Mouse (Mus musculus) stomach, embryonic 14.5 days (tissue): ENCODE data around the gene Tomm6. TPM values are rescaled to one million over a fixed set of nuclear protein-coding genes. Genes with fewer than 3 reads are reported as not detected.

Experiments
- ATAC-seq: fragments of 200-750 bp; cut with Nextera tagmentation; 2 replicates; pipeline ENCODE4 v1.8.0; 2017; ENCODE audit warnings: low read depth, moderate TSS enrichment; ENCODE audit not compliant: insufficient number of reproducible peaks, insufficient read depth, low FRiP score
- H3K27ac ChIP-seq: fragments of 300-500 bp; sonication (generic); 2 replicates; pipeline ENCODE4 v1.5.1; 2014; ENCODE audit warnings: mild to moderate bottlenecking, low read length, moderate library complexity, mixed read lengths
- H3K27me3 ChIP-seq: fragments of 300-500 bp; sonication (generic); 2 replicates; pipeline ENCODE4 v1.6.1; 2014; ENCODE audit warnings: low read length, control low read depth, mixed read lengths; ENCODE audit not compliant: control insufficient read depth, insufficient read depth
- H3K36me3 ChIP-seq: fragments of 300-500 bp; sonication (generic); 2 replicates; pipeline ENCODE4 v1.6.1; 2014; ENCODE audit warnings: mild to moderate bottlenecking, control low read depth, low read length, moderate library complexity, mixed read lengths; ENCODE audit not compliant: control insufficient read depth, insufficient read depth
- H3K4me1 ChIP-seq: fragments of 300-500 bp; sonication (generic); 2 replicates; pipeline ENCODE4 v1.6.1; 2014; ENCODE audit warnings: low read length, control low read depth, mixed read lengths; ENCODE audit not compliant: control insufficient read depth, insufficient read depth
- H3K4me2 ChIP-seq: fragments of 300-500 bp; sonication (generic); replicated peaks from 2 replicates; pipeline ENCODE4 v1.6.1; 2014; ENCODE audit warnings: low read depth, low read length, control low read depth
- H3K4me3 ChIP-seq: fragments of 300-500 bp; sonication (generic); 2 replicates; pipeline ENCODE4 v1.5.1; 2014; ENCODE audit warnings: low read depth, low read length, control low read depth
- H3K9ac ChIP-seq: fragments of 300-500 bp; sonication (generic); replicated peaks from 2 replicates; pipeline ENCODE4 v1.6.1; 2014; ENCODE audit warnings: low read depth, mild to moderate bottlenecking, control low read depth, low read length, moderate library complexity, mixed read lengths
- H3K9me3 ChIP-seq: fragments of 300-500 bp; sonication (generic); 2 replicates; pipeline ENCODE4 v1.6.1; 2016; ENCODE audit warnings: low read depth, low read length, control low read depth; ENCODE audit not compliant: control insufficient read depth
- WGBS: fragments of 180-500 bp; shearing (Covaris S2); extraction: QIAGEN DNeasy Blood & Tissue Kit; methylation state at CpG from one replicate; pipeline ENCODE4 v1.1.7; 2014; 5-methylcytosine and 5-hydroxymethylcytosine counted together
- polyA plus RNA-seq: library from polyadenylated mRNA; unstranded; fragments of >200 nt; fragmentation: Nextera tagmentation; extraction: Ambion mirVana; gene quantifications from 2 replicates; pipeline ENCODE4 v1.2.1, GENCODE M21; 2014

The Tomm6 gene
- polyA plus RNA-seq, 1 experiment from 2014 or later = 439 TPM

DNA sequence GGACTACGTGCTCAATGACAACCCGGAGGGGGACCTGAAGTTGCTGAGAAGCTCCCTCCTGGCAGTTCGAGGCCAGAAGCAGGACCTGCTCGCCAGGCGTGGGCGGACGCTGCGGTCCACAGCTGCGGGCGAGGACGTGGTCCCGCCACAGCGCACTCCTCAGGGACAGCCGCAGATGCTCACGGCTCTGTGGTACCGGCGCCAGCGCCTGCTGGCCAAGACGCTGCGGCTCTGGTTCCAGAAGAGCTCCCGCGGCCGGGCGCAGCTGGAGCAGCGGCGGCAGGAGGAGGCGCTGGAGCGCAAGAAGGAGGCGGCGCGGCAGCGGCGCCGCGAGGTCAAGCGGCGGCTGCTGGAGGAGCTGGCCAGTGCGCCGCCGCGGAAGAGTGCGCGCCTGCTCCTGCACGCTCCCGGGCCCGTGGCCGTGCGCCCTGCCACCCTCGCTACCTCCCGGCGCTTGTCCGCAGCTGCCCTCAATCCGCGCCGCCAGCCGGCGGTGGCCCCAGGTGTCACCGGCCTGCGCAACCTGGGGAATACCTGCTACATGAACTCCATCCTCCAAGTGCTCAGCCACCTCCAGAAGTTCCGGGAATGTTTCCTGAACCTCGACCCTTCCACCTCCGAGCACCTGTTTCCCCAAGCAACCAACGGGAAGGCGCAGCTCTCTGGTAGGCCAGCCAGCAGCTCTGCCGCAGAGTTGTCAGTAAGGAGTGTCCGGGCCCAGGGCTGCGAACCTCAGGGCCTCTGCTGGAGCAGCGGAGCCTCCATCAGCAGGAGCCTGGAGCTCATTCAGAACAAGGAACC is 15.7 kb downstream of the Tomm6 start:
- H3K27me3 ChIP-seq = no peaks in the 10 kb centered on the region
- H3K9ac ChIP-seq = peak overlapping the region; percentile 46; the same call in 1 of the 2 replicates
- peak overlapping the region; percentile 35 for H3K4me3 ChIP-seq
- ATAC-seq = peak; percentile 80
- WGBS = 4% methylated on average over 65 of the region's 68 CpGs
- no peak overlapping the region; the same call in 1 of the 2 replicates for H3K27ac ChIP-seq
- peak overlapping the region; percentile 78 for H3K4me2 ChIP-seq
- no peaks in the 10 kb centered on the region for H3K9me3 ChIP-seq
- H3K4me1 ChIP-seq = peaks cover 5% of the 10 kb centered on the region; the same call in 1 of the 2 replicates
- H3K36me3 ChIP-seq = no peaks in the 10 kb centered on the region

DNA sequence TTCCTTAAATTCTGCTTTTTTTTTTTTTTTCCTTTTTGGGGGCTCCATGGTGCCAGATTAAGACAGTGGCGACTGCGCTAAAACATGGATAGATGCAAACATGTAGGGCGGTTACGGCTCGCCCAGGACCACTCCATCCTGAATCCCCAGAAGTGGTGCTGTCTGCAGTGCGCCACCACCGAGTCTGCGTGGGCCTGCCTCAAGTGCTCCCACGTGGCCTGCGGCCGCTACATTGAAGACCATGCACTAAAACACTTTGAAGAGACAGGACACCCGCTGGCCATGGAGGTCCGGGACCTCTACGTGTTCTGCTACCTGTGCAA is 16.2 kb downstream of the Tomm6 start:
- H3K27ac ChIP-seq = no peak overlapping the region; the same call in 1 of the 2 replicates
- peak overlapping the region; percentile 35 for H3K4me3 ChIP-seq
- H3K36me3 ChIP-seq = no peaks in the 10 kb centered on the region
- peak overlapping the region; percentile 78 for H3K4me2 ChIP-seq
- peaks cover 5% of the 10 kb centered on the region; the same call in 1 of the 2 replicates for H3K4me1 ChIP-seq
- 20% methylated on average over 14 of the region's 14 CpGs for WGBS
- ATAC-seq = peak; percentile 15; the same call in 1 of the 2 replicates
- H3K27me3 ChIP-seq = no peaks in the 10 kb centered on the region
- H3K9me3 ChIP-seq = no peaks in the 10 kb centered on the region
- peak overlapping the region; percentile 46; the same call in 1 of the 2 replicates for H3K9ac ChIP-seq

DNA sequence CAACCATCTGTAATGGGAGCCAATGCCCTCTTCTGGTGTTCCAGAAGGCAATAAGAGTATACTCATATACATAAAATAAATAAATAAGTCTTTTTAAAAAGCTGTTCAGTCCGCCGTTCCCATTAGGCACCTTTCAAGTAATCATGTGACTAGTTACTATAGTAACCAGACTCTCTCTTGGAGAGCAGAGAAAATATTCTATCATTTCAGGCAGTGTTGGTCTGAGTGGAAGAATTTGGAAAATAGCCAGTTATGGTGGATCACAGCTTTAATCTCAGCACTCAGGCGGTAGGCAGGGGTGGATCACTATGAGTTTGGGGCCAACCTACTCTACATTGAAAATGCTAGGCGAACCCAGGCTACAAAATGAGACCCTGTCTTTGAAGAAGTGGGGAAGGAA is 19.0 kb downstream of the Tomm6 start:
- Histone ChIP-seq H3K4me1 (peaks cover 5% of the 10 kb centered on the region; the same call in 1 of the 2 replicates), H3K36me3 (no peaks in the 10 kb centered on the region), H3K9ac (no peak overlapping the region), H3K27me3 (no peaks in the 10 kb centered on the region), H3K27ac (no peak overlapping the region), H3K4me2 (no peak overlapping the region), H3K4me3 (no peak overlapping the region), H3K9me3 (no peaks in the 10 kb centered on the region)
- ATAC-seq = no peak
- WGBS = 54% methylated on average over 4 of the region's 4 CpGs

DNA sequence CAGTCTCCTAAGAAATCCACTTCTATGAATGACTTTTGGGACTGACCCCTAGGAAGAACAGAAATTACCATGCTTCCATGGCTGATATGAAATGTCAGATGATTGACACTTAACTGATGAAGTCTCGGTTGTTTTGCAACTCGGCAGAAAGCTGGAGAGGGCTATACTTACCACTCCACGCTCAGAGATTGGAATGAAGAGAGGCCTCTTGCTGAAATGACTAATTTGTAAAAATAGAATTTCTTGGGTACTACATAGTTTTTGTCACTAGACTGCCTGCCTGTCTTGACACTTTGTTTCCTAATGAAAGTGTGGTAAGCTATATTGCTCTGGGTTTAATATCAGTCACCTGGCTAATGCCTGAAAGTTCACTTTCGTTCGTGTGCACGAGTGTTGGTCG is 23.7 kb downstream of the Tomm6 start:
- Histone ChIP-seq H3K27ac (no peak overlapping the region), H3K4me1 (no peaks in the 10 kb centered on the region), H3K4me2 (no peak overlapping the region), H3K4me3 (no peak overlapping the region), H3K27me3 (no peaks in the 10 kb centered on the region), H3K36me3 (no peaks in the 10 kb centered on the region; the same call in 1 of the 2 replicates), H3K9me3 (no peaks in the 10 kb centered on the region), H3K9ac (no peak overlapping the region)
- no peak for ATAC-seq
- WGBS = 86% methylated on average over 7 of the region's 7 CpGs

DNA sequence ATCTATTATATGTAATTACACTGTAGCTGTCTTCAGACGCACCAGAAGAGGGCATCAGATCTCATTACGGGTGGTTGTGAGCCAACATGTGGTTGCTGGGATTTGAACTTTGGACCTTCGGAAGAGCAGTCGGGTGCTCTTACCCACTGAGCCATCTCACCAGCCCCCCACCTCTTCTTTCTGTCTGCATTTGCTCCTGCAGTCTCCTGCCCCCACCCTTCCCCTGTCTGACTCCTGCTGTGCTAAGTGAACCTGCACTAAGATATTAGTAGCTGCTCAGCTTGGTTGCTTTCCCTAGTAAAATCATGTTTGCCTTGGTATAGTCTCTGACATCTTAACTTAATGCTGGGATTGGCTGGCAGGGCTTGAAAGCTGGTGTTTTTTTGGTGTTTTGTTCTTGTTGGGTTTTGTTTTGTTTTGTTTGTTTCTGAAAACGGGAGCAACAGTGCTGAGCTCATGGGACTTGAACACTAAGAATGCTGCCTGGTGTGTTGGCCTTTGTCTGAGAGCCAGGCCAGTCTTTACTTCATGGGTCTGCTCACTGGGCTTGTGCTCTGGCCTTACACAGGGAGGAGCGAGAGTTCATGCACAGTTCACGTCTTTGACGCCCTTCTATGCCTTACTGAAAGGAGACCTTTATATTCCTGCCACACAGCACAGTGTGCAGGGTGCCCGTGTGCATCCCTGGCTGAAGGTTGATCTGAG is 25.0 kb downstream of the Tomm6 start:
- H3K4me2 ChIP-seq = no peak overlapping the region
- H3K27me3 ChIP-seq = no peaks in the 10 kb centered on the region
- H3K4me1 ChIP-seq = no peaks in the 10 kb centered on the region
- H3K9ac ChIP-seq = no peak overlapping the region
- WGBS = 69% methylated on average over 9 of the region's 9 CpGs
- H3K27ac ChIP-seq = no peak overlapping the region
- no peak for ATAC-seq
- no peaks in the 10 kb centered on the region for H3K9me3 ChIP-seq
- no peaks in the 10 kb centered on the region; the same call in 1 of the 2 replicates for H3K36me3 ChIP-seq
- no peak overlapping the region for H3K4me3 ChIP-seq

DNA sequence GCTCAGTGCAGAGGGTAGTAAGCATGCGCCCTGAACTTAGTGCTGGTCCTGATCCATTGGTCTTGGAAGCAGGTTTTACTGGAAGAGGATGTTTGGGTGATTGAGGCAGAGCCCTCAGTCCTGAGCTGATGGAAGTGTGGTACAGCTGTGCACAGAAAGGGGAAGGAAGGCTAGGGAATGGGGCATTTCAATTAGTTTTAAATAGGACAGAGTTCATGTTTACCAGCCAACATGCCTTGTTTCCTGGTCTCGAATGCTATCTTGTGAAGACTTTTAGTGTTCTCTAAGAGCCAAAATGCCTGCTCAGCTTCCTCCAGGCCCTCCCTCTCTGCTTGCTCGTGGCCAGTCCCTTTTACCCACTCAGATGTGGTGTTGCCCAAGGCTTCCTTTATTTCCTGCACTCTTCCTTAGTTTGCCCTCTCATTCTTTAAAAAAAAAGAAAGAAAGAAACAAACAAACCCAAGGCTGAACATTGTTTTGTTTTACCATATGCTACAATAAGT is 29.4 kb downstream of the Tomm6 start:
- ATAC-seq = no peak
- H3K4me1 ChIP-seq = no peaks in the 10 kb centered on the region
- 90% methylated on average over 3 of the region's 3 CpGs for WGBS
- no peaks in the 10 kb centered on the region for H3K27me3 ChIP-seq
- H3K4me2 ChIP-seq = no peak overlapping the region
- no peak overlapping the region for H3K9ac ChIP-seq
- no peak overlapping the region for H3K27ac ChIP-seq
- no peaks in the 10 kb centered on the region for H3K9me3 ChIP-seq
- no peak overlapping the region for H3K4me3 ChIP-seq
- H3K36me3 ChIP-seq = no peaks in the 10 kb centered on the region; the same call in 1 of the 2 replicates

DNA sequence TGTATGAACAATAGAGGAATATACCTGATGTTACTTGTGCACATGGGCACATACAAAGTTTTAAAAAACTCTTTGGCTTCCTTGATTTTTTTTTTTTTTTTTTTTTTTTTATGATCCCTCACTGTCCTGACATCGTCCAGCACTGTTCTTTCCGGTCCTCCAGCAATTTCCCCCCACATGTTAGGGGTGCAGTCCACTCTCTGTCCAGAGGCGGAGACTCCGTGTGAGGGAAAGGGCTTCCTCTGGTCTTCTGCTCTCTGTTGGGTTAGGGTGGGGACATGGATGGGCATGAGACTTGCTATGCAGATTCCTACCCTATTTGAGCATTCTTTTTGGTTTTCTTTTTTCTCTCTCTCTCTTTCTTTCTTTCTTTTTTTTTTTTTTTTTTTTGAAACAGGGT is 30.3 kb downstream of the Tomm6 start:
- H3K36me3 ChIP-seq = no peaks in the 10 kb centered on the region
- H3K9ac ChIP-seq = no peak overlapping the region
- no peak overlapping the region for H3K4me3 ChIP-seq
- no peak overlapping the region for H3K27ac ChIP-seq
- H3K27me3 ChIP-seq = no peaks in the 10 kb centered on the region
- no peaks in the 10 kb centered on the region for H3K4me1 ChIP-seq
- H3K9me3 ChIP-seq = no peaks in the 10 kb centered on the region
- no peak overlapping the region for H3K4me2 ChIP-seq
- 83% methylated on average over 4 of the region's 4 CpGs for WGBS
- no peak for ATAC-seq

DNA sequence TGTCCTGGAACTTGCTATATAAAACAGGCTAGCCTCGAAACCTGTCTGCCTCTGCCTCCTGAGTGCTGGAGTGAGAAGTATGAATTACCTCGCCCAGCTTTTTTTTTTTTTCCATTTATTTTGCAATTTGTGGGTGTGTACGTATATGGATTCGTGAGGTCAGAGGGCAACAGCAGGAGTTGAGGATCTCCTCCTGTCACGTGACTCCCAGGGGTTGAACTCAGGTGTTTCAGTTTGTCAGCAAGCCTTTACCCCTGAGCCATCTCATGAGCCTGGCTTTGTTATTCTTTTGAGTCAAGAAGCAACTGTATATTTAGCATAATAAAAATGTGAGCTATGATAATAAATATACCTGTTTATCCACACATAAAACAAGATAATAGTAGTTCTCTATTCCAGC is 32.5 kb downstream of the Tomm6 start:
- 63% methylated on average over 5 of the region's 5 CpGs for WGBS
- H3K4me3 ChIP-seq = no peak overlapping the region

More for the DNA sequence above, 32.5 kb downstream of the Tomm6 start:
- no peak for ATAC-seq
- no peaks in the 10 kb centered on the region for H3K4me1 ChIP-seq
- H3K4me2 ChIP-seq = no peak overlapping the region
- no peaks in the 10 kb centered on the region for H3K36me3 ChIP-seq
- H3K9ac ChIP-seq = no peak overlapping the region
- no peaks in the 10 kb centered on the region for H3K9me3 ChIP-seq
- no peaks in the 10 kb centered on the region for H3K27me3 ChIP-seq
- no peak overlapping the region for H3K27ac ChIP-seq
